Mouse (Mus musculus) gonadal fat pad, adult 2 months (tissue): Measurements from ENCODE around the gene Gm37240. TPM values are rescaled to one million over a fixed set of nuclear protein-coding genes. Genes with fewer than 3 reads are reported as not detected.

ENCODE experiments used
- DNase-seq: peaks from one replicate; pipeline ENCODE4 v3.0.0-alpha.2; 2012; ENCODE audit warnings: low read depth
- polyA plus RNA-seq: library from polyadenylated mRNA; depleted of rRNA; stranded (reverse); fragments of >200 nt; gene quantifications from 2 replicates; pipeline ENCODE4 v1.2.3, GENCODE M21; 2012

Gene Gm37240
- polyA plus RNA-seq, 1 experiment, result 6.2 TPM

GRCm38 (mm10) chr3:85417663-85418062 lies 469.7 kb downstream of the Gm37240 start:
- DNase-seq, result no peak

GRCm38 (mm10) chr3:85398841-85399240 lies 488.5 kb downstream of the Gm37240 start:
- no peak for DNase-seq

GRCm38 (mm10) chr3:85398483-85398835 lies 488.9 kb downstream of the Gm37240 start:
- DNase-seq, result no peak

GRCm38 (mm10) chr3:85397816-85398482 lies 489.4 kb downstream of the Gm37240 start:
- no peak for DNase-seq

- DNase-seq, result no peak
Measured at GRCm38 (mm10) chr3:85393395-85393794, 493.9 kb downstream of the Gm37240 start.

- DNase-seq, result no peak
Measured at GRCm38 (mm10) chr3:85391756-85392155, 495.6 kb downstream of the Gm37240 start.

- DNase-seq, result no peak
Measured at GRCm38 (mm10) chr3:85391111-85391510, 496.2 kb downstream of the Gm37240 start.

- no peak for DNase-seq
Measured at GRCm38 (mm10) chr3:85385371-85385770, 501.9 kb downstream of the Gm37240 start.

GRCm38 (mm10) chr3:85383330-85383729 lies 504.0 kb downstream of the Gm37240 start:
- DNase-seq, result no peak

- no peak for DNase-seq
Measured at GRCm38 (mm10) chr3:85378703-85379395, 508.5 kb downstream of the Gm37240 start.

- DNase-seq, result no peak
Measured at GRCm38 (mm10) chr3:85377946-85378702, 509.2 kb downstream of the Gm37240 start.

GRCm38 (mm10) chr3:85377505-85377904 lies 509.8 kb downstream of the Gm37240 start:
- DNase-seq, result no peak

GRCm38 (mm10) chr3:85376541-85376940 lies 510.8 kb downstream of the Gm37240 start:
- no peak for DNase-seq

- DNase-seq, result no peak
Measured at GRCm38 (mm10) chr3:85373039-85373438, 514.3 kb downstream of the Gm37240 start.

GRCm38 (mm10) chr3:85369847-85370246 lies 517.5 kb downstream of the Gm37240 start:
- no peak for DNase-seq

GRCm38 (mm10) chr3:85369157-85369556 lies 518.2 kb downstream of the Gm37240 start:
- no peak for DNase-seq

- DNase-seq, result no peak
Measured at GRCm38 (mm10) chr3:85368354-85369120, 518.8 kb downstream of the Gm37240 start.

- no peak for DNase-seq
Measured at GRCm38 (mm10) chr3:85364591-85365343, 522.6 kb downstream of the Gm37240 start.

GRCm38 (mm10) chr3:85362883-85363282 lies 524.4 kb downstream of the Gm37240 start:
- no peak for DNase-seq

- DNase-seq, result no peak
Measured at GRCm38 (mm10) chr3:85356373-85356772, 530.9 kb downstream of the Gm37240 start.

GRCm38 (mm10) chr3:85348021-85348420 lies 539.3 kb downstream of the Gm37240 start:
- no peak for DNase-seq
